In genomic region chr12:51718617-51719016, GRCm38 (mm10) we compare ENCODE assay signal across 21 mouse cellular contexts.
"Had no signal": no experiment of that assay in that cellular context is flagged by ENCODE, and none has a peak within 500 bp of the region (broad histone marks: within the 10 kb centered on the region; RNA-seq: fewer than 3 reads in every experiment).

No protein-coding gene starts in this region.

- DNase-seq: kidney, adult 2 months; kidney, postnatal 10 days; kidney, postnatal 36 days; layer of hippocampus, postnatal 36 days; left cerebral cortex, postnatal 4 days; liver, postnatal 0 days; lung, embryonic 14.5 days; thymus, adult 18-20 months; thymus, postnatal 36 days had no signal

- ATAC-seq: liver, postnatal 0 days; lung, postnatal 0 days; midbrain, embryonic 13.5 days; midbrain, embryonic 16.5 days had no signal

- H3K27ac ChIP-seq: kidney, embryonic 15.5 days; left cerebral cortex, adult 2 months; limb, embryonic 12.5 days; limb, embryonic 15.5 days; liver, embryonic 14.5 days; midbrain, embryonic 10.5 days; midbrain, embryonic 13.5 days; neural tube, embryonic 12.5 days; neural tube, embryonic 15.5 days had no signal

- H3K4me3 ChIP-seq: kidney, embryonic 15.5 days; left cerebral cortex, adult 2 months; limb, embryonic 12.5 days; limb, embryonic 15.5 days; megakaryocyte, embryonic 14.5 days; midbrain, embryonic 10.5 days; midbrain, embryonic 13.5 days; neural tube, embryonic 12.5 days; neural tube, embryonic 15.5 days had no signal
